Mouse (Mus musculus): Measurements from ENCODE around the gene Emc4. TPM values are rescaled to one million over a fixed set of nuclear protein-coding genes. Genes with fewer than 3 reads are reported as not detected.

Emc4 gene
- total and polyA plus RNA-seq, 2 experiments, result 60.2 to 78.6 TPM

DNA sequence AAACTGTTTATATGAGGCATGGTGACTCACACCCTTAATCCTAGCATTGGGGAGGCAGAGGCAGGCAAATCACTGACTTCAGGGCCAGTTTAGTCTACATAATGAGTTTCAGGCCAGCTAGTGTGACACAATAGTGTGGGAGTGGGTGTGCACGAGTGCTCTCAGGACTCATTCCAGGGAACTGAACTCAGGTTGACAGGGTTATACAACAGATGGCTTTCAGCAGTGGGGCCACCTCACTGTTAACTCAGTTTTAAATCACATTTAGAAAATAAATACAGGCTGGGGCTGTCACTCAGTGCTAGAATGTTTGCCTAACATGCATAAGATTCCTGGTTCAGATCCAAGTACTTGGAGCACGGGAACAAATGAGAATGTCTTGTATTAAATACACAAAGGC is 8.2 kb downstream of the Emc4 start:
- WGBS, result 70% methylated on average over 2 of the region's 2 CpGs
- Histone ChIP-seq H3K4me3 (ENCODE audit: insufficient read depth, low read depth, low read length) (no peak overlapping the region), H3K27me3 (ENCODE audit: control insufficient read depth, insufficient read depth, low read length) (no peaks in the 10 kb centered on the region), H3K27ac (replicated peaks; ENCODE audit: insufficient read depth, low read depth, low read length) (no peak overlapping the region), H3K79me2 (ENCODE audit: control insufficient read depth, insufficient read depth, low read length) (no peaks in the 10 kb centered on the region), H3K9ac (ENCODE audit: low read depth, low read length) (no peak overlapping the region), H3K4me1 (ENCODE audit: control insufficient read depth, insufficient read depth, low read length) (no peaks in the 10 kb centered on the region), H3K36me3 (ENCODE audit: control insufficient read depth, insufficient read depth, low read length) (peaks cover 59% of the 10 kb centered on the region)
- TF ChIP-seq POLR2A (IDR thresholded peaks at IDR 0.05; ENCODE audit: extremely low read depth, insufficient read depth, low read length) (no peak), CTCF (IDR thresholded peaks at IDR 0.05; ENCODE audit: low read depth, low read length) (no peak)
- DNase-seq (ENCODE audit: extremely low read depth, low read depth, low spot score), result no peak

DNA sequence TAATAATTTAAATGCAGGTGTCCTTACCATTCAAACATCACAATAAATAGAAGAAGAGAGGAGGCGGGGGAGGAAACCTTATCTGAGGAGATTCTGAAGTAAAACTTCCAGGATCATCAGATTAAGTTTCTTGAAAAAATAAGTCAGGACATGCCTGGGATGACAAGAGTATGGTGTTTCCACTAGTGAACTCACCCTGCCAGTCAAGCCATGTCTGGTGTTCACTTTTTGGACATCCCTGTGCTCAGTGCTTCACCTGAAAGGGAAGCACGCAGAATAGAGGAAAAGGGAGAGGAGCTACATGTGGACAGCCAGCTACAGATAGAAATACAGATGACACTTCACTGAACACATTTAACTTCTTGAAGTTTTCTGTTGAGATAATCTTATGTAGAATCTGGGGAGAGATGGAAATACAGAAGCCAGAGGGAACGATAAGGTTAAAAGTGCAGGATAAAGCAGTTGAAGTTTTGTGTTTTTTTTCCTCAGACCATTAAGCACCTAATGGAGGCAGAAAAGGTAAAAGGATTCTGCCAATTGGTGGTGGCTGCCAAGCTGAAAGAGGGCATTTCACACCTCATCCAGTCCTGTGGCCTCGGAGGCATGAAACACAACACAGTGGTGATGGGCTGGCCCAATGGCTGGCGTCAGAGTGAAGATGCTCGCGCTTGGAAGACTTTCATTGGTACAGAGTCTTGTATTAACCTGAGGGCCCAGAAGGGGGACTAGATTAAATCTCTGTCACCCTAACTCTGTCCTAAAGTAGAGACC is 14.0 kb downstream of the Emc4 start:
- Histone ChIP-seq H3K27ac (replicated peaks; ENCODE audit: insufficient read depth, low read depth, low read length) (no peak overlapping the region), H3K27me3 (ENCODE audit: control insufficient read depth, insufficient read depth, low read length) (no peaks in the 10 kb centered on the region), H3K79me2 (ENCODE audit: control insufficient read depth, insufficient read depth, low read length) (no peaks in the 10 kb centered on the region), H3K36me3 (ENCODE audit: control insufficient read depth, insufficient read depth, low read length) (peaks cover 56% of the 10 kb centered on the region), H3K4me3 (ENCODE audit: insufficient read depth, low read depth, low read length) (no peak overlapping the region), H3K9ac (ENCODE audit: low read depth, low read length) (no peak overlapping the region), H3K4me1 (ENCODE audit: control insufficient read depth, insufficient read depth, low read length) (no peaks in the 10 kb centered on the region)
- DNase-seq (ENCODE audit: extremely low read depth, low read depth, low spot score), result no peak
- TF ChIP-seq CTCF (IDR thresholded peaks at IDR 0.05; ENCODE audit: low read depth, low read length) (no peak), POLR2A (IDR thresholded peaks at IDR 0.05; ENCODE audit: extremely low read depth, insufficient read depth, low read length) (no peak)
- 90% methylated on average over 7 of the region's 7 CpGs for WGBS

DNA sequence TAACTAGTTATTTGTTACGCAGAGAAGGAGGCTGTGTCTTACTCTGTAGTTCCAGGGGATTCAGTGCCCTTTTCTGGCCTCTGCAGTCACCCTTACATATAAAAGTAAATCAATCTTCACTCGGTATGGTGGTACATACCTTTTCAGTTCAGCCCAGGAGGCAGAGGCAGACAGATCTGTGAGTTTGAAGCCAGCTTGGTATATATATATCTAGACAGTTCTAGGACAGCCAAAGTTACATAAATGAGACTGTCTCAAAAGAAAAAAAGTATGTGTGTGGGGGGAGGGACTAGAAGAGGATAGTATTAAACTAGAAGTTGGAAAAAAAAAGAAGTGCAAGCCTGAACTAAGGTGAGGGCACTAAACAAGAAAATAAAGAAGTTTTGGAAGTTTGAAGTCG is 19.6 kb downstream of the Emc4 start:
- H3K9ac ChIP-seq (ENCODE audit: low read depth, low read length), result no peak overlapping the region
- no peaks in the 10 kb centered on the region for H3K27me3 ChIP-seq (ENCODE audit: control insufficient read depth, insufficient read depth, low read length)
- H3K79me2 ChIP-seq (ENCODE audit: control insufficient read depth, insufficient read depth, low read length), result no peaks in the 10 kb centered on the region
- WGBS, result 90% methylated on average over 3 of the region's 3 CpGs
- no peak overlapping the region for H3K4me3 ChIP-seq (ENCODE audit: insufficient read depth, low read depth, low read length)
- no peaks in the 10 kb centered on the region for H3K4me1 ChIP-seq (ENCODE audit: control insufficient read depth, insufficient read depth, low read length)
- peaks cover 40% of the 10 kb centered on the region for H3K36me3 ChIP-seq (ENCODE audit: control insufficient read depth, insufficient read depth, low read length)
- no peak for DNase-seq (ENCODE audit: extremely low read depth, low read depth, low spot score)
- no peak overlapping the region for H3K27ac ChIP-seq (replicated peaks; ENCODE audit: insufficient read depth, low read depth, low read length)
- TF ChIP-seq CTCF (IDR thresholded peaks at IDR 0.05; ENCODE audit: low read depth, low read length) (no peak), POLR2A (IDR thresholded peaks at IDR 0.05; ENCODE audit: extremely low read depth, insufficient read depth, low read length) (no peak)

DNA sequence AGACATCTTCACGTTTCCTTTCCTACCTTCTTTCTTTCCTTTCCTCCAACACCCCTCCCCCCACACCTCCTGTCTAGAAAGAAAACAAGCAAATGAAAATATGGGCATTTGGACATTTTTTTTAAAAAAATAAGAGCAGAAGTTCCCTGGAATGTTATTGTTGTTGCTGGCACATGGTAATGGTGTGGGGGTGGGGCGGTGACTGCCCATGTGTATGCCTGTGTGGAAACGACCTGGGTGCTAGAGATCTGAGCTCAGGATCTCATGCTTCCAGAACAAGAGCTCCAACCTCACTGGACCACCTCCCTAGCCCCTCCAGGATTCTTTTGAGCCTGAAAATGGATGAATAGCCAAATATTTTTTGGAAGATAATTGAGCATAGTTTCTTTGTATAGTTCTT is 26.7 kb downstream of the Emc4 start:
- TF ChIP-seq POLR2A (IDR thresholded peaks at IDR 0.05; ENCODE audit: extremely low read depth, insufficient read depth, low read length), result no peak
- TF ChIP-seq CTCF (IDR thresholded peaks at IDR 0.05; ENCODE audit: low read depth, low read length), result no peak
- H3K36me3 ChIP-seq (ENCODE audit: control insufficient read depth, insufficient read depth, low read length), result peaks cover 31% of the 10 kb centered on the region
- H3K4me1 ChIP-seq (ENCODE audit: control insufficient read depth, insufficient read depth, low read length), result no peaks in the 10 kb centered on the region
- WGBS, result 66% methylated on average over 3 of the region's 3 CpGs
- H3K9ac ChIP-seq (ENCODE audit: low read depth, low read length), result no peak overlapping the region
- DNase-seq (ENCODE audit: extremely low read depth, low read depth, low spot score), result no peak
- no peaks in the 10 kb centered on the region for H3K27me3 ChIP-seq (ENCODE audit: control insufficient read depth, insufficient read depth, low read length)
- no peak overlapping the region for H3K27ac ChIP-seq (replicated peaks; ENCODE audit: insufficient read depth, low read depth, low read length)
- H3K79me2 ChIP-seq (ENCODE audit: control insufficient read depth, insufficient read depth, low read length), result no peaks in the 10 kb centered on the region
- H3K4me3 ChIP-seq (ENCODE audit: insufficient read depth, low read depth, low read length), result no peak overlapping the region

DNA sequence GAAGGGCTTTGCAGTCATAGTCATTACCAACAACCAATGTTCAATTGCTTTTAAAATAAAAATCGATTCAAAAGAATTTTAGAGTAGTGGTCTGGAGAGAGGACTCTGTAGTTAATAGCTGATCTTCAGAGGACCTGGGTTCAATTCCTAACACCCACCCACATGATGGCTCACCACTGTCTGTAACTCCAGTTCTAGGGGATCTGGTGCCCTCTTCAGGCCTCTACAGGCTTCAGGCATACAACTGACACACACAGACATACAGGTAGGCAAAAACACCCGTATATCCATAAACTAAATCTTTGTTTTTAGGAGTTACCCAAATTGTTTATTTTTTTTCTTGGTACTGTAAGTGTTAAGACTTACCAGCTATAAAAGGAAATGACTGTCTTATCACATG is 28.1 kb downstream of the Emc4 start:
- peaks cover 36% of the 10 kb centered on the region for H3K36me3 ChIP-seq (ENCODE audit: control insufficient read depth, insufficient read depth, low read length)
- H3K79me2 ChIP-seq (ENCODE audit: control insufficient read depth, insufficient read depth, low read length), result no peaks in the 10 kb centered on the region
- 91% methylated on average over 2 of the region's 2 CpGs for WGBS
- H3K4me3 ChIP-seq (ENCODE audit: insufficient read depth, low read depth, low read length), result no peak overlapping the region
- H3K9ac ChIP-seq (ENCODE audit: low read depth, low read length), result no peak overlapping the region
- no peaks in the 10 kb centered on the region for H3K27me3 ChIP-seq (ENCODE audit: control insufficient read depth, insufficient read depth, low read length)
- TF ChIP-seq POLR2A (IDR thresholded peaks at IDR 0.05; ENCODE audit: extremely low read depth, insufficient read depth, low read length) (no peak), CTCF (IDR thresholded peaks at IDR 0.05; ENCODE audit: low read depth, low read length) (peak; percentile 22; the same call in 1 of the 2 replicates)
- peak; percentile 7 for DNase-seq (ENCODE audit: extremely low read depth, low read depth, low spot score)
- H3K27ac ChIP-seq (replicated peaks; ENCODE audit: insufficient read depth, low read depth, low read length), result no peak overlapping the region
- H3K4me1 ChIP-seq (ENCODE audit: control insufficient read depth, insufficient read depth, low read length), result no peaks in the 10 kb centered on the region

DNA sequence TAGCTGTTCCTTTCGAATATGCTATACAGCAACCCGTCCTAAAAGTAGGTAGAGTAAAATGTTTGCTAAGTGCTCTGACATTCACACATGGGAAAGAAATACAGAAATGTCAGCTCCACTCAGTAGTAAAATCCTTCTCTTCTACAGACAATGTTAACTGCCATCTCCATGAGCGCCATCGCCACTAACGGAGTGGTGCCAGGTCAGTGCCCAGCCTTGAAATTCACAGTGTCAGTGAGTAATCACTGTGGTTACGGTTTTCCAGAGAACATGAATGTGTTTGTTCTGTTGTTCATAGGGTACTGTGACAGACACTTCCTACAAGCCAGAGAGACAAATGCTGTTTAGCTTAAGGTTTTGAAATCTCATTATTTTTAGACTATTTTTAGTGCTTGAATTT is 30.6 kb downstream of the Emc4 start:
- TF ChIP-seq POLR2A (IDR thresholded peaks at IDR 0.05; ENCODE audit: extremely low read depth, insufficient read depth, low read length), result no peak
- TF ChIP-seq CTCF (IDR thresholded peaks at IDR 0.05; ENCODE audit: low read depth, low read length), result no peak
- peaks cover 37% of the 10 kb centered on the region for H3K36me3 ChIP-seq (ENCODE audit: control insufficient read depth, insufficient read depth, low read length)
- H3K9ac ChIP-seq (ENCODE audit: low read depth, low read length), result no peak overlapping the region
- H3K4me1 ChIP-seq (ENCODE audit: control insufficient read depth, insufficient read depth, low read length), result no peaks in the 10 kb centered on the region
- no peaks in the 10 kb centered on the region; the same call in 1 of the 2 replicates for H3K79me2 ChIP-seq (ENCODE audit: control insufficient read depth, insufficient read depth, low read length)
- H3K4me3 ChIP-seq (ENCODE audit: insufficient read depth, low read depth, low read length), result no peak overlapping the region
- H3K27ac ChIP-seq (replicated peaks; ENCODE audit: insufficient read depth, low read depth, low read length), result no peak overlapping the region
- DNase-seq (ENCODE audit: extremely low read depth, low read depth, low spot score), result no peak
- WGBS, result 95% methylated on average over 6 of the region's 6 CpGs
- H3K27me3 ChIP-seq (ENCODE audit: control insufficient read depth, insufficient read depth, low read length), result no peaks in the 10 kb centered on the region
